Mouse (Mus musculus): Measurements from ENCODE around the gene Svep1. TPM values are rescaled to one million over a fixed set of nuclear protein-coding genes. Genes with fewer than 3 reads are reported as not detected.

Svep1 gene
- polyA plus RNA-seq, 2 experiments from 2014 or later = not detected

GRCm38 (mm10) chr4:58079631-58080030 is 127.0 kb downstream of the Svep1 start:
- ATAC-seq = no peak

GRCm38 (mm10) chr4:58077950-58078349 is 128.7 kb downstream of the Svep1 start:
- no peak for ATAC-seq

- ATAC-seq = no peak
These were observed 129.1 kb downstream of the Svep1 start for GRCm38 (mm10) chr4:58077536-58077935.

- no peak for ATAC-seq
These were observed 133.8 kb downstream of the Svep1 start for GRCm38 (mm10) chr4:58072888-58073287.

- ATAC-seq = no peak
These were observed 137.8 kb downstream of the Svep1 start for GRCm38 (mm10) chr4:58068886-58069285.

GRCm38 (mm10) chr4:58064721-58065120 is 141.9 kb downstream of the Svep1 start:
- no peak for ATAC-seq

GRCm38 (mm10) chr4:58062933-58063332 is 143.7 kb downstream of the Svep1 start:
- no peak for ATAC-seq

- no peak for ATAC-seq
These were observed 151.0 kb downstream of the Svep1 start for GRCm38 (mm10) chr4:58055653-58056052.

- no peak for ATAC-seq
These were observed 152.2 kb downstream of the Svep1 start for GRCm38 (mm10) chr4:58054441-58054840.

- ATAC-seq = peak; percentile 65
These were observed 155.9 kb downstream of the Svep1 start for GRCm38 (mm10) chr4:58050746-58051145.

GRCm38 (mm10) chr4:58050276-58050675 is 156.4 kb downstream of the Svep1 start:
- no peak for ATAC-seq

- no peak for ATAC-seq
These were observed 161.8 kb downstream of the Svep1 start for GRCm38 (mm10) chr4:58044833-58045232.

- ATAC-seq = no peak
These were observed 162.3 kb downstream of the Svep1 start for GRCm38 (mm10) chr4:58044356-58044755.

GRCm38 (mm10) chr4:58040093-58040492 is 166.6 kb downstream of the Svep1 start:
- ATAC-seq = no peak

GRCm38 (mm10) chr4:58037096-58037705 is 169.5 kb downstream of the Svep1 start:
- no peak for ATAC-seq

- no peak for ATAC-seq
These were observed 172.0 kb downstream of the Svep1 start for GRCm38 (mm10) chr4:58034663-58035062.

- no peak for ATAC-seq
These were observed 173.9 kb downstream of the Svep1 start for GRCm38 (mm10) chr4:58032714-58033113.

GRCm38 (mm10) chr4:58009024-58009423 is 197.6 kb downstream of the Svep1 start, which contains the start of gene Txndc8:
Gene Txndc8, minus strand, starts transcription at chr4:58009124.
- no peak for ATAC-seq

GRCm38 (mm10) chr4:58003501-58003900 is 203.2 kb downstream of the Svep1 start:
- ATAC-seq = no peak

Other genes with a start within 250 kb of the Svep1 start
- gene Txndc8, start 197.7 kb downstream of the Svep1 start, polyA plus RNA-seq (2017; shearing (Covaris generic)) = not detected
- gene Musk, start 79.1 kb upstream of the Svep1 start, polyA plus RNA-seq (2017; shearing (Covaris generic)) = not detected

All from activated CD4-positive, CD25-positive, alpha-beta regulatory T cell, adult 4 months (primary cell).